Mouse (Mus musculus): ENCODE measurements around the gene Acot8. TPM values are rescaled to one million over a fixed set of nuclear protein-coding genes. Genes with fewer than 3 reads are reported as not detected.

The Acot8 gene
- polyA plus RNA-seq, 1 experiment from 2014 or later, result 25.0 TPM

DNA sequence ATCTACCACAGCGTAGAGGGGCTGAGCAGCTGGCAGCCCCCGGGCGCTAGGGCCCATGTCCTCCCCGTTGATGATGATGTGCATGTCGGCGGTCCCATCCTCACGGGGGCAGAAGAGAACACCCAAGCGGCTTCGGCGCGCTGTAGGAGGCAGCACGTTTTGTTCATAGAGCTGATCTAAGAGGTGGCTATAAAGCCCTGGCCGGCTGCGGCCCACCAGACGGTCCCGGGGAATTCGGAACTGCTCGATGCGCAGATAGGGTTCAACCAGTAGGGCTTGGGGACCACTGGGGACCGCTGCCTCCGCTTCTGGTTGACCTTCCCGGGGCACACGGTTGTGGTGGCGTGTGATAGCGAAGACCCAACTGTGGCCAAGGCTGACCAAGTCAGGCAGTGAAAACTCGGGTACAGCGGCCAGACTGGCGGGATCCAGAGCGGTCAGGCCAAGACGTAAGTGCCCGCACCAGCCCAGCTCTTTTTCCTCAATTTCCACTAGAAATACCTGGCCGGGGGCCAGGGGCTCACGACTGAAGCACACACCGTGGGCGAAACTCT is 28.1 kb upstream of the Acot8 start, which contains the start of gene Ctsa:
Ctsa (plus strand) TSS at position 126 of the 554 bp plus-strand sequence.
- ATAC-seq (peak; percentile 69), DNase-seq (peak; percentile 83)
- TF ChIP-seq EP300 (IDR thresholded peaks at IDR 0.05; ENCODE audit: low read depth) (no peak), CTCF (IDR thresholded peaks at IDR 0.05; ENCODE audit: low read depth) (peak; percentile 85)
- Histone ChIP-seq H3K9me3 (ENCODE audit: low read length) (no peaks in the 10 kb centered on the region), H3K36me3 (replicated peaks; ENCODE audit: insufficient read depth, low read length) (peaks cover 11% of the 10 kb centered on the region), H3K27me3 (ENCODE audit: insufficient read depth, low read length) (no peaks in the 10 kb centered on the region), H3K27ac (ENCODE audit: low read depth) (peak within 1 kb of the TSS; percentile 88), H3K9ac (replicated peaks) (peak within 1 kb of the TSS; percentile 71), H3K4me3 (ENCODE audit: low read depth, low read length) (peak within 1 kb of the TSS; percentile 60), H3K4me2 (ENCODE audit: low read depth, low read length) (peak within 1 kb of the TSS; percentile 98), H3K4me1 (ENCODE audit: insufficient read depth) (peaks cover 16% of the 10 kb centered on the region)
- WGBS (ENCODE audit: insufficient replicate concordance), result 1% methylated on average over 35 of the region's 35 CpGs

GRCm38 (mm10) chr2:164832032-164832747 is 27.5 kb upstream of the Acot8 start:
- TF ChIP-seq EP300 (IDR thresholded peaks at IDR 0.05; ENCODE audit: low read depth) (no peak), CTCF (IDR thresholded peaks at IDR 0.05; ENCODE audit: low read depth) (no peak)
- 60% methylated on average over 16 of the region's 16 CpGs for WGBS (ENCODE audit: insufficient replicate concordance)
- no peaks in the 10 kb centered on the region for H3K27me3 ChIP-seq (ENCODE audit: insufficient read depth, low read length)
- peak overlapping the region; percentile 98 for H3K4me2 ChIP-seq (ENCODE audit: low read depth, low read length)
- no peaks in the 10 kb centered on the region for H3K9me3 ChIP-seq (ENCODE audit: low read length)
- H3K4me1 ChIP-seq (ENCODE audit: insufficient read depth), result peaks cover 16% of the 10 kb centered on the region
- peaks cover 13% of the 10 kb centered on the region for H3K36me3 ChIP-seq (replicated peaks; ENCODE audit: insufficient read depth, low read length)
- peak overlapping the region; percentile 60 for H3K4me3 ChIP-seq (ENCODE audit: low read depth, low read length)
- H3K27ac ChIP-seq (ENCODE audit: low read depth), result peak overlapping the region; percentile 88; the same call in 1 of the 2 replicates
- no peak for ATAC-seq
- H3K9ac ChIP-seq (replicated peaks), result no peak overlapping the region
- DNase-seq, result no peak

- H3K27me3 ChIP-seq (ENCODE audit: insufficient read depth, low read length), result no peaks in the 10 kb centered on the region
- ATAC-seq, result peak; percentile 28; the same call in 1 of the 2 replicates
- TF ChIP-seq CTCF (IDR thresholded peaks at IDR 0.05; ENCODE audit: low read depth) (no peak), EP300 (IDR thresholded peaks at IDR 0.05; ENCODE audit: low read depth) (no peak)
- no peaks in the 10 kb centered on the region for H3K9me3 ChIP-seq (ENCODE audit: low read length)
- 71% methylated on average over 10 of the region's 10 CpGs for WGBS (ENCODE audit: insufficient replicate concordance)
- no peak for DNase-seq
- no peak overlapping the region for H3K9ac ChIP-seq (replicated peaks)
- H3K4me1 ChIP-seq (ENCODE audit: insufficient read depth), result peaks cover 16% of the 10 kb centered on the region
- peaks cover 8% of the 10 kb centered on the region; the same call in 1 of the 2 replicates for H3K36me3 ChIP-seq (replicated peaks; ENCODE audit: insufficient read depth, low read length)
- H3K4me3 ChIP-seq (ENCODE audit: low read depth, low read length), result no peak overlapping the region
- H3K4me2 ChIP-seq (ENCODE audit: low read depth, low read length), result no peak overlapping the region
- H3K27ac ChIP-seq (ENCODE audit: low read depth), result no peak overlapping the region
Observed at GRCm38 (mm10) chr2:164831029-164831428, 26.3 kb upstream of the Acot8 start.

- TF ChIP-seq EP300 (IDR thresholded peaks at IDR 0.05; ENCODE audit: low read depth) (no peak), CTCF (IDR thresholded peaks at IDR 0.05; ENCODE audit: low read depth) (no peak)
- DNase-seq (no peak), ATAC-seq (no peak)
- Histone ChIP-seq H3K27me3 (ENCODE audit: insufficient read depth, low read length) (no peaks in the 10 kb centered on the region), H3K9me3 (ENCODE audit: low read length) (no peaks in the 10 kb centered on the region), H3K36me3 (replicated peaks; ENCODE audit: insufficient read depth, low read length) (peaks cover 18% of the 10 kb centered on the region; the same call in 1 of the 2 replicates), H3K4me2 (ENCODE audit: low read depth, low read length) (no peak overlapping the region), H3K9ac (replicated peaks) (no peak overlapping the region), H3K27ac (ENCODE audit: low read depth) (no peak overlapping the region), H3K4me3 (ENCODE audit: low read depth, low read length) (no peak overlapping the region), H3K4me1 (ENCODE audit: insufficient read depth) (peaks cover 9% of the 10 kb centered on the region)
- WGBS (ENCODE audit: insufficient replicate concordance), result 74% methylated on average over 1 of the region's 1 CpGs
Observed at GRCm38 (mm10) chr2:164829090-164829489, 24.4 kb upstream of the Acot8 start.

DNA sequence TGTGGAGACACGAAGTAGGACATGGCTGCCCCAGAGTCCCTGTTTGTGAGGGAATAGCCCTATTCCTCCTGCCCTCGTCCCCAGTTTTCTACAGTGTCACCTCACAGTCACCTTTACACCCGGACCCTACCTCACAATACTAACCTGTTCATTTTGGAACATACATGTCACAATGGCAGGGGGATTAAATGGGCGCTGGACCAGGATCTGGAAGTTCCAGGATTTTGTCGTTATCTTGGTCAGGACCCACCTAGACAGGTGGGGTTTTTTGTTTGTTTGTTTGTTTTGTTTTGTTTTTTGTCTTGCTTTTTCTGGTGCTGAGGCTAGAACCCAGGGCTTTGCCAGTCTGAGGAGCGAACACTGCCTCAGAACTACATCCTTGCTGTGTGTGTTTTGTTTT is 23.8 kb upstream of the Acot8 start, which contains the start of gene Spata25:
Spata25 (minus strand) TSS at position 101 of the 400 bp plus-strand sequence.
- Histone ChIP-seq H3K9me3 (ENCODE audit: low read length) (no peaks in the 10 kb centered on the region), H3K9ac (replicated peaks) (no peak within 1 kb of the TSS), H3K36me3 (replicated peaks; ENCODE audit: insufficient read depth, low read length) (peaks cover 18% of the 10 kb centered on the region; the same call in 1 of the 2 replicates), H3K4me3 (ENCODE audit: low read depth, low read length) (no peak within 1 kb of the TSS), H3K27ac (ENCODE audit: low read depth) (no peak within 1 kb of the TSS), H3K4me1 (ENCODE audit: insufficient read depth) (peaks cover 12% of the 10 kb centered on the region), H3K27me3 (ENCODE audit: insufficient read depth, low read length) (no peaks in the 10 kb centered on the region), H3K4me2 (ENCODE audit: low read depth, low read length) (no peak within 1 kb of the TSS)
- 84% methylated on average over 6 of the region's 6 CpGs for WGBS (ENCODE audit: insufficient replicate concordance)
- DNase-seq, result no peak
- TF ChIP-seq CTCF (IDR thresholded peaks at IDR 0.05; ENCODE audit: low read depth) (no peak), EP300 (IDR thresholded peaks at IDR 0.05; ENCODE audit: low read depth) (no peak)
- ATAC-seq, result no peak

- 80% methylated on average over 16 of the region's 16 CpGs for WGBS (ENCODE audit: insufficient replicate concordance)
- Histone ChIP-seq H3K4me2 (ENCODE audit: low read depth, low read length) (no peak overlapping the region), H3K27ac (ENCODE audit: low read depth) (no peak overlapping the region), H3K36me3 (replicated peaks; ENCODE audit: insufficient read depth, low read length) (peaks cover 18% of the 10 kb centered on the region; the same call in 1 of the 2 replicates), H3K27me3 (ENCODE audit: insufficient read depth, low read length) (no peaks in the 10 kb centered on the region), H3K4me3 (ENCODE audit: low read depth, low read length) (no peak overlapping the region), H3K4me1 (ENCODE audit: insufficient read depth) (peaks cover 8% of the 10 kb centered on the region), H3K9me3 (ENCODE audit: low read length) (no peaks in the 10 kb centered on the region), H3K9ac (replicated peaks) (no peak overlapping the region)
- DNase-seq (no peak), ATAC-seq (no peak)
- TF ChIP-seq EP300 (IDR thresholded peaks at IDR 0.05; ENCODE audit: low read depth) (no peak), CTCF (IDR thresholded peaks at IDR 0.05; ENCODE audit: low read depth) (no peak)
Observed at GRCm38 (mm10) chr2:164827146-164827850, 22.6 kb upstream of the Acot8 start.

All from liver, postnatal 0 days (tissue).